Mouse (Mus musculus) liver, embryonic 14.5 days (tissue): ENCODE results near the gene Mad2l2. TPM values are rescaled to one million over a fixed set of nuclear protein-coding genes. Genes with fewer than 3 reads are reported as not detected.

Experiments used
- ATAC-seq: fragments of 200-750 bp; cut with Nextera tagmentation; 2 replicates; pipeline ENCODE4 v1.8.0; 2017; ENCODE audit warnings: moderate number of reproducible peaks, mild to moderate bottlenecking, moderate library complexity; ENCODE audit not compliant: insufficient read depth
- DNase-seq, 3 experiments: peaks; one replicate each; pipeline ENCODE4 v3.0.0-alpha.2; 2012 to 2013; ENCODE audit warnings: low read depth in 3 of 3, low spot score in 3 of 3
- H3K27ac ChIP-seq: fragments of 300-500 bp; sonication (generic); 2 replicates; pipeline ENCODE4 v1.5.1; 2014; ENCODE audit warnings: moderate library complexity, mild to moderate bottlenecking, control low read depth, inconsistent platforms
- H3K27me3 ChIP-seq: fragments of 300-500 bp; sonication (generic); 2 replicates; pipeline ENCODE4 v1.6.1; 2014; ENCODE audit warnings: mild to moderate bottlenecking, low read length, moderate library complexity; ENCODE audit not compliant: control insufficient read depth, insufficient read depth
- H3K36me3 ChIP-seq: fragments of 300-500 bp; sonication (generic); replicated peaks from 2 replicates; pipeline ENCODE4 v1.6.1; 2014; ENCODE audit warnings: low read depth; ENCODE audit not compliant: control insufficient read depth, insufficient read depth
- H3K4me1 ChIP-seq, 2 experiments: fragments of 200-500 bp in 1 of 2; fragments of 300-500 bp in 1 of 2; sonication (generic) in 1 of 2; replicated peaks; 2 replicates each; pipeline ENCODE4 v1.6.1; 2012 to 2014; ENCODE audit warnings: antibody characterized with exemption in 1 of 2, inconsistent platforms in 1 of 2, low read length in 1 of 2; ENCODE audit not compliant: control insufficient read depth in 2 of 2, insufficient read depth in 2 of 2
- H3K4me2 ChIP-seq: fragments of 300-500 bp; sonication (generic); 2 replicates; pipeline ENCODE4 v1.6.1; 2014; ENCODE audit warnings: low read depth, mild to moderate bottlenecking, control low read depth, moderate library complexity
- H3K4me3 ChIP-seq, 2 experiments: fragments of 200-500 bp in 1 of 2; fragments of 300-500 bp in 1 of 2; sonication (generic) in 1 of 2; 2 replicates each; pipeline ENCODE4 v1.5.1; 2012 to 2014; ENCODE audit warnings: low read depth in 2 of 2, low read length in 2 of 2, mild to moderate bottlenecking in 2 of 2, control low read depth in 1 of 2, inconsistent platforms in 1 of 2, moderate library complexity in 1 of 2; ENCODE audit not compliant: insufficient read depth in 1 of 2
- H3K9ac ChIP-seq: fragments of 300-500 bp; sonication (generic); replicated peaks from 2 replicates; pipeline ENCODE4 v1.6.1; 2014; ENCODE audit warnings: mild to moderate bottlenecking, control low read depth, moderate library complexity
- H3K9me3 ChIP-seq: fragments of 300-500 bp; sonication (generic); 2 replicates; pipeline ENCODE4 v1.6.1; 2016; ENCODE audit warnings: low read length, mixed read lengths; ENCODE audit not compliant: control insufficient read depth
- CTCF ChIP-seq: IDR thresholded peaks from 2 replicates; pipeline ENCODE4 v1.5.1; 2016; ENCODE audit warnings: antibody characterized with exemption, low read depth, control low read depth
- EP300 ChIP-seq: IDR thresholded peaks from 2 replicates; pipeline ENCODE4 v1.6.1; 2016; ENCODE audit warnings: antibody characterized with exemption, low read depth
- WGBS: fragments of 180-500 bp; shearing (Covaris S2); extraction: QIAGEN DNeasy Blood & Tissue Kit; methylation state at CpG from one replicate; pipeline ENCODE4 v1.1.7; 2014; ENCODE audit not compliant: insufficient replicate concordance; 5-methylcytosine and 5-hydroxymethylcytosine counted together
- microRNA-seq: library from miRNA; unstranded; fragments of <30 nt; microRNA quantifications from one replicate; pipeline ENCODE4, GENCODE M21; 2016
- polyA plus RNA-seq, 2 experiments: library from polyadenylated mRNA; depleted of rRNA in 1 of 2; stranded (reverse) in 1 of 2; unstranded in 1 of 2; fragments of >200 nt; fragmentation: Nextera tagmentation in 1 of 2; extraction: Ambion mirVana in 1 of 2; gene quantifications; 2 replicates each; pipeline versions ENCODE4 v1.2.1 to v1.2.3; 2012 to 2014

Mad2l2 gene
- polyA plus RNA-seq, 2 experiments = 9.4 to 17.7 TPM

DNA sequence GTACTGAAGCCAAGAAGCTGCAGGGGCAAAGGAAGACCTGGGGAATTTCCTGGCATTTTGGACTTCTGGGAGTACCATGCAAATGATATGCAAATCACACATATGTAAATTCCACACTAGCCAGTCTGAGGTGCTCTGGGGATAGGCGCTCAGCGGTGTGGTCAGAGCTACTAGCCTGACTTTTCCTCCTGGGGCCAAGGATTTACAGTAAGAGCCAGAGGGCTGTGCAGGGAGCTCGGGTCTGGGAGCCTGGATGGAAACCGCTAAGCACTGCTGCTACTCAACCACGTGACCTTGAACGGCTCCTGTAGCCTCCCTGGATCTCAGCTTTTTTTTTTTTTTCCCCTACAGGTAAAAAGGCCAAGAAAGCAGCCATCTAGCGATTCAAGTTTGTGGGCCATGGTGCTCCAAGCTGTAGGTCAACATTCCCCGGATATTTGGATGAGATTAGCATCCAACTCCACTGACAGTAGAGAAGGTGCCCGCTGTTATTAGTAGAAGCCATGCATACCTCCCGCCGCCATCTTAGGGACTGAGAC is 62.6 kb downstream of the Mad2l2 start:
- no peak for TF ChIP-seq EP300
- TF ChIP-seq CTCF = no peak
- Histone ChIP-seq H3K4me3 (no peak overlapping the region), H3K27me3 (no peaks in the 10 kb centered on the region), H3K4me2 (no peak overlapping the region), H3K27ac (no peak overlapping the region), H3K36me3 (no peaks in the 10 kb centered on the region), H3K9me3 (no peaks in the 10 kb centered on the region), H3K4me1 (peaks cover 15 to 23% of the 10 kb centered on the region in 2 experiments), H3K9ac (no peak overlapping the region)
- no peak for DNase-seq
- WGBS = 34% methylated on average over 11 of the region's 11 CpGs
- ATAC-seq = no peak

DNA sequence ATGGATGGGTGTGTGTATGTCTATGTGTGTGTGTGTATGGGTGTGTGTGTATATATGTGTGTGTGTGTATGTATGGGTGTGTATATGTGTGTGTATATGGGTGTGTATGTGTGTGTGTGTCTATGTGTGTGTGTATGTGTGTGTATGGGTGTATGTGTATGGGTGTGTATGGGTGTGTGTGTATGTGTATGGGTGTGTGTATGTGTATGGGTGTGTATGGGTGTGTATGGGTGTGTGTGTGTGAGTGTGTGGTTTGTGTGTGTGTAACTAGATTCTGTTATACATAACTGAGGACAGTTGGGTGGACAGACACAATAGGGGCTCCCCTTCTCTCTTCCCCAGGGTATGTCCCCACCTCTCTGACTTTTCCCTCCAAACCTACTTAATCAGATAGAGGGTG is 64.2 kb downstream of the Mad2l2 start:
- Histone ChIP-seq H3K4me3 (no peak overlapping the region), H3K4me1 (peaks cover 15 to 18% of the 10 kb centered on the region in 2 experiments), H3K9me3 (no peaks in the 10 kb centered on the region), H3K4me2 (no peak overlapping the region), H3K9ac (no peak overlapping the region), H3K36me3 (no peaks in the 10 kb centered on the region), H3K27me3 (no peaks in the 10 kb centered on the region), H3K27ac (no peak overlapping the region)
- no peak for TF ChIP-seq EP300
- TF ChIP-seq CTCF = no peak
- no peak for DNase-seq
- ATAC-seq = peak; percentile 53

Small RNA genes within 50 kb of the gene (microRNA-seq; reads per million reads assigned to microRNA genes)
- gene Mir7022 = not detected

Other genes with a start within 250 kb of the Mad2l2 start
- 7.5 and 8.6 TPM in 2 replicates for gene Mfn2, start 225.7 kb upstream of the Mad2l2 start, polyA plus RNA-seq (2012; rRNA removed)
- gene Mfn2, start 225.7 kb upstream of the Mad2l2 start, polyA plus RNA-seq (2014; fragmentation: Nextera tagmentation; extraction: Ambion mirVana) = 9.2 and 11.1 TPM in 2 replicates
- 15.5 and 16.9 TPM in 2 replicates for gene Plod1, start 193.6 kb upstream of the Mad2l2 start, polyA plus RNA-seq (2012; rRNA removed)
- gene Plod1, start 193.6 kb upstream of the Mad2l2 start, polyA plus RNA-seq (2014; fragmentation: Nextera tagmentation; extraction: Ambion mirVana) = 20.2 and 23.7 TPM in 2 replicates
- 18.8 and 23.7 TPM in 2 replicates for gene 2510039O18Rik, start 189.5 kb upstream of the Mad2l2 start, polyA plus RNA-seq (2012; rRNA removed)
- 7.8 and 8.1 TPM in 2 replicates for gene 2510039O18Rik, start 189.5 kb upstream of the Mad2l2 start, polyA plus RNA-seq (2014; fragmentation: Nextera tagmentation; extraction: Ambion mirVana)
- gene Nppb, start 144.6 kb upstream of the Mad2l2 start, polyA plus RNA-seq (2012; rRNA removed) = not detected in 2 replicates
- gene Nppb, start 144.6 kb upstream of the Mad2l2 start, polyA plus RNA-seq (2014; fragmentation: Nextera tagmentation; extraction: Ambion mirVana) = not detected in 2 replicates
- not detected in 2 replicates for gene Nppa, start 129.7 kb upstream of the Mad2l2 start, polyA plus RNA-seq (2012; rRNA removed)
- gene Nppa, start 129.7 kb upstream of the Mad2l2 start, polyA plus RNA-seq (2014; fragmentation: Nextera tagmentation; extraction: Ambion mirVana) = not detected in 2 replicates
- 2.4 and 2.7 TPM in 2 replicates for gene Clcn6, start 91.6 kb upstream of the Mad2l2 start, polyA plus RNA-seq (2012; rRNA removed)
- gene Clcn6, start 91.6 kb upstream of the Mad2l2 start, polyA plus RNA-seq (2014; fragmentation: Nextera tagmentation; extraction: Ambion mirVana) = 0.66 and 1.0 TPM in 2 replicates
- gene Mthfr, start 91.3 kb upstream of the Mad2l2 start, polyA plus RNA-seq (2012; rRNA removed) = 9.1 and 9.2 TPM in 2 replicates
- 7.0 and 7.7 TPM in 2 replicates for gene Mthfr, start 91.3 kb upstream of the Mad2l2 start, polyA plus RNA-seq (2014; fragmentation: Nextera tagmentation; extraction: Ambion mirVana)
- 4.0 and 4.1 TPM in 2 replicates for gene Agtrap, start 42.4 kb upstream of the Mad2l2 start, polyA plus RNA-seq (2012; rRNA removed)
- gene Agtrap, start 42.4 kb upstream of the Mad2l2 start, polyA plus RNA-seq (2014; fragmentation: Nextera tagmentation; extraction: Ambion mirVana) = 8.2 and 9.9 TPM in 2 replicates
- 0.16 and 0.22 TPM in 2 replicates for gene Draxin, start 314 bp downstream of the Mad2l2 start, polyA plus RNA-seq (2012; rRNA removed)
- gene Draxin, start 314 bp downstream of the Mad2l2 start, polyA plus RNA-seq (2014; fragmentation: Nextera tagmentation; extraction: Ambion mirVana) = 0.04 and 0.05 TPM in 2 replicates
- gene Fbxo6, start 21.8 kb downstream of the Mad2l2 start, polyA plus RNA-seq (2012; rRNA removed) = 7.4 and 7.5 TPM in 2 replicates
- gene Fbxo6, start 21.8 kb downstream of the Mad2l2 start, polyA plus RNA-seq (2014; fragmentation: Nextera tagmentation; extraction: Ambion mirVana) = 15.0 and 15.1 TPM in 2 replicates
- 1.0 and 1.2 TPM in 2 replicates for gene Fbxo44, start 30.1 kb downstream of the Mad2l2 start, polyA plus RNA-seq (2012; rRNA removed)
- 0.43 and 0.46 TPM in 2 replicates for gene Fbxo44, start 30.1 kb downstream of the Mad2l2 start, polyA plus RNA-seq (2014; fragmentation: Nextera tagmentation; extraction: Ambion mirVana)
- gene Fbxo2, start 30.2 kb downstream of the Mad2l2 start, polyA plus RNA-seq (2012; rRNA removed) = 0.04 and 0.09 TPM in 2 replicates
- 0.08 TPM in 1 of 2 replicates, not detected in the other for gene Fbxo2, start 30.2 kb downstream of the Mad2l2 start, polyA plus RNA-seq (2014; fragmentation: Nextera tagmentation; extraction: Ambion mirVana)
- 0.04 TPM in 1 of 2 replicates, not detected in the other for gene Disp3, start 157.6 kb downstream of the Mad2l2 start, polyA plus RNA-seq (2012; rRNA removed)
- gene Disp3, start 157.6 kb downstream of the Mad2l2 start, polyA plus RNA-seq (2014; fragmentation: Nextera tagmentation; extraction: Ambion mirVana) = not detected in 2 replicates